Mouse (Mus musculus): ENCODE data around the gene Trim63.

- TF ChIP-seq UBTF (IDR thresholded peaks at IDR 0.05; ENCODE audit: low read depth, low read length) (0 out of 2 replicates have a peak, but pooled peaks have one; percentile 59), TBP (conservative IDR thresholded peaks at IDR 0.05; ENCODE audit: low read depth, low read length) (0 out of 2 replicates have a peak, but pooled peaks have one; percentile 45), CTCF (conservative IDR thresholded peaks at IDR 0.05 in 1 of 2, IDR thresholded peaks at IDR 0.05 in 1 of 2; ENCODE audit: low read depth in 2 of 2, low read length in 2 of 2) (no peak), ETS1 (conservative IDR thresholded peaks at IDR 0.05; ENCODE audit: low read depth, low read length) (0 out of 2 replicates have a peak, but pooled peaks have one; percentile 7), EP300 (IDR thresholded peaks at IDR 0.05; ENCODE audit: low read length) (no peak), TCF12 (IDR thresholded peaks at IDR 0.05; ENCODE audit: low read depth, low read length) (no peak), NRF1 (IDR thresholded peaks at IDR 0.05; ENCODE audit: low read depth, low read length) (no peak), POLR2A (IDR thresholded peaks at IDR 0.05; ENCODE audit: low read depth, low read length) (peak; percentile 42), GABPA (IDR thresholded peaks at IDR 0.05; ENCODE audit: insufficient replicate concordance, low read depth, low read length) (no peak), KAT2A (IDR thresholded peaks at IDR 0.05; ENCODE audit: insufficient replicate concordance, low read length) (no peak), ZKSCAN1 (IDR thresholded peaks at IDR 0.05; ENCODE audit: borderline replicate concordance, low read depth, low read length) (no peak), E2F4 (IDR thresholded peaks at IDR 0.05; ENCODE audit: insufficient replicate concordance, low read depth, low read length) (no peak), ZMIZ1 (IDR thresholded peaks at IDR 0.05; ENCODE audit: low read depth, low read length) (no peak), CHD2 (IDR thresholded peaks at IDR 0.05; ENCODE audit: low read length) (no peak)
Observed at GRCm38 (mm10) chr4:134352261-134352707, 37.4 kb downstream of the Trim63 start.
